Mouse (Mus musculus) heart, postnatal 25 days (tissue): ENCODE measurements around the gene Cd2. TPM values are rescaled to one million over a fixed set of nuclear protein-coding genes. Genes with fewer than 3 reads are reported as not detected.

Experiments
- DNase-seq: peaks from one replicate; pipeline ENCODE4 v3.0.0; 2022; ENCODE audit warnings: low spot score
- intact Hi-C: fragments of 180-260 bp; cut with DNase I; formaldehyde crosslinking; loops from one replicate; pipeline ENCODE4 v1.15.1; 2025
- total RNA-seq, 2 experiments: library from RNA; stranded (reverse); gene quantifications; 2 replicates each; pipeline ENCODE4 v1.2.3; 2021

The Cd2 gene
- total RNA-seq: 1 to 10 TPM in 1 of 2 experiments, under 1 TPM in 1; 0.29 to 1.1 TPM

DNA sequence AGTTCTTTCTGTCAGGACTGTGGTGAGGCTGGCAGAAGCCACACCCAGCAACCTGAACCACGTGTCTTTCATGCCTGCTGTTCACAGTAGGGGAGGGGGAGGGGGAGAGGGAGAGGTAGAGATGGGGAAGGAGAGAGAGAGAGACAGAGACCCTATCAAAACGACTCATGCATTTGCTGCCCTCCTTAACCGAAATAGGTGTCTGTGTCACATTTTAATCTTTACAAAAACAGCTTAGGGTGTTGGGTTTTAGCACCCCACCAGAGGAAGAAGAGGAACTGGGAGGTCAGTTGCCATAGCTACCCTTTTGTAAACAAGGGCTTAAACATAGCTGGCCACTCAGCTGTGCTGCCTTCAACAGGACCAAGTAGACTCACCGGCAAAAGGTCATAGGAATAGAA is at the start of gene Cd2:
Gene Cd2, minus strand, starts transcription at position 29 of the 401 bp plus-strand sequence.
- no peak for DNase-seq
- intact Hi-C loops: no loop called here

DNA sequence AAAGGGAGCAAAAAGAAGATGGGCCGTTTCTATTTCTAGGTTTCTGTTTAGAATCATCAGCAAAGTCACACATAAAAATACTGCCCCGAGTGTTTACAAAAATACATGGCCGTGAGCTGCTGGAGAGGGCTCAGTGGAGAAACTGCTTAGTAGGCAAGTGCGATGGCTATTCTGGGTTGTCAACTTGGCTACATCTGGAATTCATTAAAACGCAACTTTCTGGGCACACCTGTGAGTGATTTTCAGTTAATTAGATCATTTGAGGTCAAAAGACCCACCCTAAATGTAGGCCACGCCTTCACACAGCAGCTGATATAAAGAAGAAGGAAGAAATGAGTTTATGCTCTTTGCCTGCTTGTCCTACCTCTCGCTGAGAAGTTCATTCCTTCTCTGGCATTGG is 40.9 kb upstream of the Cd2 start:
- intact Hi-C loops: no loop called here
- no peak for DNase-seq

DNA sequence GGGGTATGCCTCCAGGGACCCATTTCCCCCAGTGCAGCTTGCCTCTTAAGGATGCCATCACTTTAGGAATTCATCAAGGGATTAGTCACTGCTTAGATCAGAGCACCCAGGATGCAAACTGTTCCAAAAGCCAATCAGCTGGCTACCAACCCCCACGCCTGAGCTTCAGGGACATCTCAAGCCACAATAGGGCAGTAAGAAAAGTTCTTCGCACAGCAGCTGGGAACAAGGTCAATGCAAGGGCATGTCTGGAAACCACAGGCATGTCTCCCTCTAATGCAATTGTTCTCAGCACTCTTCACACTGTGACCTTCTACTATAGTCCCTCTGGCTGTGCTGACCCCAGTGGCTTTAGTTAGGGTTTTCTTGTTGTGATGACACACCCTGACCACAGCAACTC is 39.5 kb upstream of the Cd2 start:
- no peak for DNase-seq
- intact Hi-C loops: no loop called here

DNA sequence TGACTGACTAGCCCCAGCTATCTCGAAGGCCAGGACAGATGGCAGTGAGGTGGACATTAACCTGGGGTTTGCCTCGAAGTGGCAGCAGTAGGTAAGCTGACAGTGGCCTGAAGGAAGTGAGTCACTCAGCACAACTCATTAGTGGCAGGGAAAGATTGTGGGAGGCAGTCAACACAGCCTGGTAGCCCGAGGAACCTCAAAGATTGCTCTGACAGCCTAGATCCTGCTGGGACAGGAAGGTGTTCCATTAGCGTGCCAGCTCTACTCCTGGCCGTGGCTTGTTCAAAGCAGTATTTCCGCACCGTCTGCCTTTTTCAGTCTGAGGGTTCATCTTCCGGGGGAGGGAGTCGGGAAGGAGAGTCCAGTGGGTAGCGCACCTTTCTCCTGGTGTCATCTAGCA is 34.7 kb upstream of the Cd2 start:
- intact Hi-C loops: no loop called here
- DNase-seq: no peak

DNA sequence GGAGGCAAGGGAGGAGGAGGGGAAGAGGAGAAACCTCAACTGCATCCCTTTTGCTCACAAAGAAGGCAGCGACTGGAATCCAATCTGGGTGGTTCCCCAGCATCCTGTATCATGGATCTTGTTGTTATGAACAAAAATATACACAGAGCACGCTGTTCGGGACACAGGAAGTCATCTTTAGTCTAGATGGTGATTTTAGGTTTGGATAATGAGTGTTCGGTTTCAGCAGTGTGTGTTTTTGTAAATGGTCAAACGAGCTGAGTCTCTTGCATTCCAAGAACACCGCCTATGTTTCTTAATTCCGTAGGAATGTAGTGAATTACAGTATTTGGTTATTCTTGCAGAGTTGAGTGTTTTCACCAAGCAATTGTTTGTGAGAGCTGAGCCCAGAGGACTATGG is 33.1 kb upstream of the Cd2 start:
- DNase-seq: no peak
- intact Hi-C loops: no loop called here

DNA sequence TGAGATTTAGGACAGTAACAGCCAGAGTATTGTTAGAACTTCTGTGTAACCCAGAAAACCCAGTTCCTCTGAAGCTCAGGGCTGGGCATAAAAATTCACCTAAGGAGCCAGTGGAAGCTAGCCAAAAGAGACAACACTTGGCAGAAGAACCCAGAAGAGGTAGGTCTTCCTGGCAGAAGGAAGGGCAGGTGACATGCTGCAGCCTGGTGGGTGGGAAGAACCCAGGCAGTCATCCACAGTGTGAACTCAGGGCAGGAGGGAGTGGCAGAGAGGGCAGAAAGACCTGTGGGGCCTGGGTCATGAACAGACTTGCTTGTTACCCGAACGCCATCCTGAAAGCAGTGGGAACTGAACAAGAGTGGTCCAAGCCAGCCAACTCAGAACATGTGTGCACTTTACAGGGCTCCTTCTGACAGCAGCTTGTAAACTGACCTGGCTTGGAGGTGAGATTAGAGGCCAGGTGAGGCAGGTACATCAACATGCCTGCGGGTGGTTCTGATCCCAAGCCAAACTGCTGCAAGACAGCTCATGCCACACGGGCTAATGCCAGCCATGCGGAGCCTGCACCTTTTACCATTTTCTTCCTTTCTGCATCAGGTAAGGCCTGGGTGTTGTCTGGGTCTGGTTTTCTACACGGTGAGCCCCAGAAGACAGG is 30.9 kb upstream of the Cd2 start:
- intact Hi-C loops: no loop called here
- no peak for DNase-seq

DNA sequence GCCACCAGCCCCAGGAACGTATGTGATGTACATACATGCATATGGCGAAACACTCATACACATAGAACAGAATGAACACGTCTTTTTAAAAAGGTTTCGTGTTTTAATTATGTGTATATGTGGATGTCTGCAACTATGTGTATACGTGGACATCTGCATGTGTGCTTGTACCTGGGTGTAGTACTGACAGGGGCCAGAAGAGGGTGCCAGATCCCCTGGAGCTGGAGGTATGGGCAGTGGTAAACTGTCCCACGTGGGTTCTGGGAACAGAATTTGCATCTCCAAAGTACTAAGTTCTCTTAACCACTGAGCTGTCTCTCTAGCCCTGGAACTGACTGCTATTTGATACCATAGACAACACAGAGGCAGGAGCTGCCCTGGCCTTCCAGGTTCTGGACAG is 30.4 kb upstream of the Cd2 start:
- intact Hi-C loops: no loop called here
- no peak for DNase-seq

DNA sequence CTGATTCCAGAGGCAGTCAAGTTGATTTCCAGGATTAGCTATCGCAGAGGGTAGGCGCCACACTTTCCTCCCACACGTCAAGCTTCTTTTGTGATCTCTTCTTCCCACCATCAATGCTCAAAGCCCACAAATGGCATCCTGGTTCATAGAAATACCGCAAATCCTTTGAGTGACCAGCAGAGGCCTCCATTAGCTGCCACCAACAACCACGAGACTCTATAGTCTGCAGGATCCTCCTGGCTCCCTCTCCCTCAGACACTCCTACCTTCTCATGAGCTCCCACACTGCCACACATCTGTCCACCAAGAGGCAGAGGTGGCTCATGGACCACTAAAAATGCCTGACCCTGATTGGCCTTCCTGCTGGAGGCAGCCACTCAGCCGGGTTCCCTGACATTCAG is 27.2 kb upstream of the Cd2 start:
- intact Hi-C loops: no loop called here
- no peak for DNase-seq

DNA sequence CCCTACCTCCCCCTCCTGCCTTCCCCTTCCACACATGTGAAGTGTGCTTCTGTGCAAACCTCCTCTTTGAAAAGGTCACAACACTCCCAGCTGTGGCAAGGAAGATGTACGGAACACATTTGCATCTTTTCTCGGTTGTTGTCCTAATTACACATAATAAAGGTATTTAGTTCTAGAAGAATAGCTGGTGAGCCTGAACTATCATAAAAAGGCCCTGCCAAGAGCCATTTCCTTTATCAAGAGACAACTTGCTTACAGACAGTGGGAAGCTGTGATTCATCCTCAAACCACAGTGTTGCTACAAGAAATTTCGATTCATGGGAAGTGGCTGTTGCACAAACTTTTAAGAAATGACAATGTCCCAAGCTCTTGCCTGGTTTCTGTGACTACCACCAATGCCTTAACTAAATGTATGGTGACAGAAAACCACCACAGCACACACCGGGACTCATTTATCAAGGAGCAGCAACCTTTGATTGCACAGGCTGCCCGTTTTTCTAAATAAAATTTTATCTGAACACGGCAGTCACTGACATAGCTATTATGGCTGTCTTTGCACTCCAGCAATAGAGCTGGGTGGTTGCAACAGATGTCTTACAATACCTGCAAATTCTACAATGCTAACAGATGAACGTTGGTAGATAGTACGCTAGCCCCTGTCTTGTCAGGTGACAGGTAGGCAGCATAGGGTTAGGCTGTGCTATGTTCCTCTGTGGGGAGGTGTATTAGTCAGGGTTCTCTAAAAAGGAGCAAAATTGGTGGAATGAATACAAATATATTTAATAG is 25.7 kb upstream of the Cd2 start:
- intact Hi-C loops: no loop called here
- DNase-seq: no peak

DNA sequence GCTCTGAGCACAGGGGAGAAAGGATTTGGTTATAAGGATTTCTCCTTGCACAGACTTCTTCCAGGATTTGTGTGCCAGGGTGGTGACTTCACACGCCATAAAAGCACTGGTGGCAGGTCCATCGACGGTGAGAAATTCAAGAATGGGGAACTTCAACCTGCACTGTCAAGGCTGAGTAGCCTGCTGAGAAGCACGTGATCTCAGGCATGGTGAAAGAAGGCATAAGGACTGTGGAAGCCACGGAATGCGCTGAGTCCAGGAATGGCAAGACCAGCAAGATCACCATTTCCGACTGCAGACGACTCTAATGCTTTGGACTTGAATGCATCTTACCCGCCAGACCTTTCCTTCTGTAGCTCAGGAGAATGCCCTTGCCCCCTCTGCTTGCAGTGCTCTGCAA is 23.2 kb upstream of the Cd2 start:
- DNase-seq: no peak
- intact Hi-C loops: no loop called here

DNA sequence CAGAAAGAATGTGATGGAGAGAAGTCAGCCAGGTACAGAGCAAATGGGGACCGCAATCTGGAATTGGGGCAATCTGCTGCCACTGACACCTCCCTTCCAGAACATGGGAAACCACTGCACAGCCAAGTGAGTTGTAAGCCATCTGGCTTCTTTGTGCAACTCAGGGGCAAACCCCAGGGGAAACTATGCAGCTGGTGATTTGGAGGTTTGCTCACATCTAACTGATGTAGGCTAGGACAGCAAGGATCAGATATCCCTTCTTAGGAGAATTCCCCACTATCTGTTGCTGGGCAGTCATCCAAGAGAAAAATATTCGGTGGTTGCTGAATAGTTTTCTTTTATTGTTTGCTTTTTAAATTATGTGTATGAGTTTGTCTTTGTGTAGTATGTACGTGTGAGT is 21.9 kb upstream of the Cd2 start:
- DNase-seq: no peak
- intact Hi-C loops: no loop called here

DNA sequence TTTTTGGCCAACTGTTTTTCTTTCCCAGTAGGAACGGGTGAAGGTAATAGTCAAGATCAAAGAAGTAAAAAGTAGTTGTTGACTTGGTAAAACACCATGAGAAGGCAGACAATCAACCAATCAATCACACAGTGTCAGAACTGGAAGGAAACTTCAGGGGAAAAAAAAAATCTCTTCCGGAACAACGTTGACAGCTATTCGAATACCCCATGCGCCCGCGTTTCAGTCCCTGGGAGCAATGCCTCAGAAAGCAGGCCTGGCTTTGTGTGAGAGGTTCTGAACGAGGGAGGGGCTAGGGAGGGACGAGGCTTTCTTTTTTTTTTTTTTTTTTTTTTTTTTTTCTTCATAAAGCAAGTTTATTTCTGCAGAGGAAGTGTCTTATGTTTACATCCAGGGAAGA is 18.4 kb upstream of the Cd2 start:
- intact Hi-C loops: no loop called here
- DNase-seq: no peak

DNA sequence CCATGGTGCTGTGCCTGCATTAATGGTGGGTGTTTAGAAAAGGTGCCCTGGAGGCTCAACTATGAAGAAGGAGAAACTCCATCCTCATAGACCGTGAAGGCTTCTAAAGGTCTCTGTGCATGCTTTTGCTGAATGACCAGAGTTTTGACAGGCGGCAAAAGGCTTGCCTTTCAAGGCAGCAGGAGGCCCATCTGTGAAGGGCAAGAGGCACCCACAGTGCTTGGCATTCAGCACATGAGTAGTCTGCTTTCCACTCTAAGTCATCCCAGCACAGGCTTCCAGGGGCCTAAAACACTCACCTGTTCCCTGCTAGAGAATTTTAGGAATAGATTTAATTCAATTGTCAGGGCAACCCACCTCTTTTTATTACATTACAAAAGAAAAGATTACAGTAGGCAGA is 17.3 kb upstream of the Cd2 start:
- DNase-seq: no peak
- intact Hi-C loops: loop anchor here (2.0 kb wide), 2 partner anchors 158 to 510 kb away; no protein-coding TSS in a partner anchor

DNA sequence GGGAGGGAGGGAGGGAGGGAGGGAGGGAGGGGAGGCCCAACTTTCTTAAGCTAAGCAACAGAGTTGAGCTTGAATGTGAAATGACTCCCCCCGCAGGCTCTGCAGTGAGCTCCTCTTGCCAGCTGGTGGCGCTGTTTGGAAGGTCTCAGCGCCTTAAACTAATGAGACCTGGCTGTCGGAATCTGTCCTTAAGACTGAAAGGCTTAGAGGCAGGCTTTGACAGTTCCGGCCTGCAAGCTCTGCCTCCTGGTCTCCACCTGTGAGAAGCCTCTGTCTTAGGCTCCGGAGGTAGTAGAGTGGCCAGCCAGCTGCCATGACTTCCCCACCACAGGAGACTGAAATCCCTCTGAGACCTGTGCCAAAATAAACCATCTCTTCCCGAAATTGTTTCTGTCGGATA is 16.4 kb upstream of the Cd2 start:
- peak; percentile 39 for DNase-seq
- intact Hi-C loops: loop anchor here (2.0 to 5.0 kb wide), 3 partner anchors 63 to 511 kb away; no protein-coding TSS in a partner anchor

DNA sequence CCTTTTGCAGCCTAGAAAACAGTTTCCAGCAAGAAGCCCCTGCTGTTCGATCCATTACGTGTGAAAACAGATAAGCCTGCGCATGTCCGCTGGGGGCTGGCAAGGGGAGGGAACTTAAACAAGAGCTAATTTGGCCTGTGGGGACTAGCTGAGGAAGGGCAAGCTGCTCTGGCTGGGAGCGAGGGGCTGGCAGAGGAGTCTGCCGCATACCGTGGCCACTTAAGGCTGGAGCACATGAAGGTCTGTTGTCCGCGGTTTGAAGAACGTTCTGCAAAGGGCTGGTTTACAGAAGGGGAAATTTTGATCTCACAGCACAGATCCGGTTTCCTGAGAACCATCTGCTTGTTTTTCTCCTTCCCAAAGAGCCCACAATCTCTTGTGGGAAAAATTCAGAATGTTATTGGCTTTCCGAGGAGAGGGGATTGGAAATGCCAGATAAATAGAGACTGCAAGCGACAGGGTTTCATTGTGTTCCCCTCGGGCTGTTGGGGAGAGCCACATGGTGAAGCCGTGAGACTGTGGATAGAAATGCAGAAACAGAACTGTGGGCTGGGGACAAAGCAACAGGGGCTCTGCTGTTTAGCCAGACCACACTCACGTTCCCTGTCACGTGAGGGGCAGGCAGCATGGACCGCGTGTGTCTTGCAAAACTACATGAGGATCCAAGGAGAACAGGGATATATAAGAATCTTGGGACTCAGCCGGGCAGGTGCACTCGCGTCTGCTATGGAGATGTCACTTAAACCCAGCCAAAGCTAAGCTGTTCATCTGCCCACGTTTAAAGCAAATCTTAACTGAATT is 12.7 kb upstream of the Cd2 start:
- DNase-seq: no peak
- intact Hi-C loops: loop anchor here (5.0 kb wide), 1 partner anchor 67 kb away; no protein-coding TSS in a partner anchor

DNA sequence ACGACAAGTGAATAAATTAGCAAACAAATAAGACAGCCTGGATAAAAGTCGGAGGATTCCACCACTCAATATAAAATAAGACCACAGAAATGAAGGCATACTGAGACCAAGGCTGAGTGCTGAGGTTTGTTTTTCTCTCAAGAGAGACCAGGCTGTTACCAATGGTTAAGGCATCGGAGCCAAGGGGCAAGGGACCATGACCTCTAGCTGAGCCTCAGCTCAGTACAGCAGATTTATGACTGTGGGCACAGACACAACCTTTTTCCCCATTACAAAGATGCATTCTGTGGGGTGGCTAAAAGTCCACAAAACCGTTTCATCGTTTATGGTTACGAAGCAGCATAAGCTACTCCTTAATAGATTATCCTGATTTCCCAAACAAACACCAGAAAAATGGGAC is 11.9 kb upstream of the Cd2 start:
- intact Hi-C loops: loop anchor here (5.0 kb wide), 2 partner anchors 87 to 382 kb away; no protein-coding TSS in a partner anchor
- no peak for DNase-seq

DNA sequence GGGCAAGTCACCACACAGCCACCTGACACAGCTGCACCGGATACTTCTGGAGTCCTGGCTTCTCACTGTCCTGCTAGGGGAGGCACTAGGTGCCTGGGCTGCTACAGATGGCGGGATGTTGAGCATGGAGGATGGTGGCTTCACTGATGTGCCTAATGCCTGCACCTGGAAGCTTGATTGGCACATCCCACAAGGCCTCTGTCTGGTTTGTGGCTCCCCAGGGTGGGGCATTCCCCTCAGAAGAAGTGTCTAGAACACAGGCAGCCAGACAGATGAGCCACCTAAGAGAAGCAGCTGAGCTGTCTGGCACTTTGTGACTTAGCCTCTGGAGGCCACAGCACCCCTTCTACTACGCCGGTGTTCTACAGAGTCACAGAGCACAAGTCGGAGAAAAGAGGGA is 9.5 kb upstream of the Cd2 start:
- intact Hi-C loops: loop anchor here (5.0 kb wide), 2 partner anchors 85 to 380 kb away; no protein-coding TSS in a partner anchor
- no peak for DNase-seq

DNA sequence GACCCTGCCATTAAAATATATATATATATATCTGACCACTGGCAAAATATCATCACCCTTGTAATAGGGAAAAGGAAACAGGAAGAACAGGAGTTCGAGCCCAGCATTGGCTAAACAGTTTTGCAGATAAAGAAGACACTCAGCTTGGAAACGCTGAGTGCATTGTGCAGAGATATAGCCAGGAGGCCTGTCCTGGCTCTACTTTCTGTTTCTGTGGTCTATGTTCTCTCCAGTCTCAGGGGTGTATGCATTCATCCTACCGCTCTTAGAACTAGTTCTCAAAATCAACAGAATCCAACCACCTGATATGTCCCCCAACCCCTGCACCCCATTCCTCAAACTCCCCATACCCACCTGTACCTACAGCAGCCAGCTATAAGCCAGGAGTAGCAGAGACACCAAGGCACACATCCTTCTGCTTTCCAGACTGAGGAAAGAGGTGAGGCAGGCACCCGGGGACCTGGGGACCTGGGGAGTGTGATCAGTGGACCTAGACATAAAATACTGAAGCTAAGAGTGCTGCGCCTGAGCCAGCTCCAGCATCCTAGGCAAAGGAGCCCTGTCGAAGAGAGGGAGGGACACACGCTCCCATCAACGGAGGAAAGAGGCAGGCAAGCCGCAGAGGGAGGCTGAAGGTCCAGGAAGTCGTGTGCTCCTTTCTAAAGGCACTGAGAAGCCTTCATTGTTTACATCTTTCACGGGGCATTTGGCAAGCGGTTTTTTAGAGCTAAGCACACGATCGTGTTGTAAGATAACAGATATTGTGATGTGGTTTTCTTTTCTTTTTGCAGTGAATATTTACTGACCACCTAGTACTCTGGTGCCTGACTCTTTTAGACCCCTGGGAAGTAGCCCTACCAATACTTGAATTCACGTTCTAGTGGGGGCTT is 8.4 kb upstream of the Cd2 start:
- intact Hi-C loops: loop anchor here (1.0 to 5.0 kb wide), 4 partner anchors 84 to 379 kb away; no protein-coding TSS in a partner anchor
- no peak for DNase-seq

DNA sequence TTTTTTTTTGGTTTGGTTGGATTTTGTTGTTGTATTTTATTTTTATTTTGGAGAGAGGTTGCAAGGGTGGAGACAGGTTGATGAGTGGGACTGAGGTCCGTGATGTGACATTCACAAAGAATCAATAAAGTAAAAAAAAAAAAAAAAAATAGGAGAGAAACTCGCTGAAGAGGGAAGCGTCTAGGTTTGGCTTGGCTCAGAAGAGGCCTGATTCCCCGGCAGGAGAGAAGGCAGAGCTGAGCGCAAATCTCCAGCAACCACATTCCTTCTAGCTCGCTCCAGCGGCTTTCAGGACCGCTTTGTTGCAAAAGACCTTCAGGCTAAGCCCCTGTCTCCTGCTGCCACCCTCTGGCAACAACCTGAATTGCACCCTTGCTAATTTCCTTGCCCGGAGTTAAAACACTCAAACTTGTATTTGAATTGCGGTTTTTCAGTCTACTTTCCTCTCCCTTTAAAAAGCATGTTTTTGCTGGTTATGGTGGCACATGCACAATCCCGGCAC is 7.7 kb upstream of the Cd2 start:
- intact Hi-C loops: loop anchor here (1.0 to 5.0 kb wide), 4 partner anchors 83 to 378 kb away; no protein-coding TSS in a partner anchor
- DNase-seq: peak; percentile 68
